ENCODE assay signal across 7 mouse cellular contexts in the genomic region with DNA sequence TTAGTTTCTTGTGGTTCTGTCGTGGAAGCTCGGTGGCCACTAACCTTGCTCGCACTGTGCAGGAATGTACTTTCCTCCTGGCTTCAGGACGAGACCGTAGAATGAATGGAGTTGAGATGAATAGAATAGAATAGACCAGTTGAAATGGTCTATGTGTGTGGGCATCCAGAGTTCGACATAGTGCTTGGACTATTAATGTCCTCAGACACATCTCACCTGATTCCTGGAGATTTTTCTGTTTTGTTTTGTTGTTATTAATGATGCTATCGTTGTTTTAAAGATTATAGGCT. TPM values are rescaled to one million over a fixed set of nuclear protein-coding genes. Genes with fewer than 3 reads are reported as not detected.
DNase-seq lines count a peak whose midpoint lies in the region; ATAC-seq and TF ChIP-seq lines count a peak whose summit lies in the region.

No protein-coding gene starts in this region.

- no peak overlapping the region for H3K27ac ChIP-seq in lung, embryonic 16.5 days (ENCODE audit: low read length)
- H3K27ac ChIP-seq in embryonic facial prominence, embryonic 14.5 days (replicated peaks; ENCODE audit: low read depth, low read length), result no peak overlapping the region
- peak overlapping the region; percentile 96 for H3K27ac ChIP-seq in limb, embryonic 10.5 days
- no peak overlapping the region for H3K27ac ChIP-seq in small intestine, adult 2 months (ENCODE audit: insufficient read depth, low read depth, low read length)

- no peak for DNase-seq in lung, adult 18-20 months
- no peak for DNase-seq in embryonic facial prominence, embryonic 14.5 days (ENCODE audit: low spot score)
- no peak for DNase-seq in limb, embryonic 10.5 days (ENCODE audit: low spot score)
- no peak for DNase-seq in frontal cortex, adult 2 months (ENCODE audit: extremely low spot score in 1 of 2, low spot score in 1 of 2)
- DNase-seq in spleen, adult 12 weeks (ENCODE audit: low spot score), result no peak

- peak overlapping the region; percentile 83 for H3K4me2 ChIP-seq in lung, embryonic 16.5 days (ENCODE audit: low read depth, low read length)
- H3K4me2 ChIP-seq in embryonic facial prominence, embryonic 14.5 days (ENCODE audit: low read depth, low read length), result peak overlapping the region; percentile 65

- no peak for TF ChIP-seq CTCF in small intestine, adult 2 months (IDR thresholded peaks at IDR 0.05; ENCODE audit: extremely low read depth, insufficient read length, insufficient replicate concordance, low read depth, low read length)

- H3K4me1 ChIP-seq in lung, embryonic 16.5 days (replicated peaks; ENCODE audit: control insufficient read depth, insufficient read depth, low read length), result peaks cover 9% of the 10 kb centered on the region
- H3K4me1 ChIP-seq in embryonic facial prominence, embryonic 14.5 days (ENCODE audit: control insufficient read depth, insufficient read depth, low read length), result no peaks in the 10 kb centered on the region
- peaks cover 16% of the 10 kb centered on the region for H3K4me1 ChIP-seq in limb, embryonic 10.5 days
- peaks cover 7% of the 10 kb centered on the region for H3K4me1 ChIP-seq in small intestine, adult 2 months (ENCODE audit: control insufficient read depth, insufficient read depth, insufficient read length, low read length)

- H3K9me3 ChIP-seq in lung, embryonic 16.5 days (ENCODE audit: control insufficient read depth, low read length), result no peaks in the 10 kb centered on the region
- no peaks in the 10 kb centered on the region for H3K9me3 ChIP-seq in embryonic facial prominence, embryonic 14.5 days (ENCODE audit: control insufficient read depth, low read length)
- H3K9me3 ChIP-seq in limb, embryonic 10.5 days (replicated peaks), result no peaks in the 10 kb centered on the region

- no peaks in the 10 kb centered on the region for H3K36me3 ChIP-seq in lung, embryonic 16.5 days (ENCODE audit: control insufficient read depth, insufficient read depth, low read length)
- no peaks in the 10 kb centered on the region for H3K36me3 ChIP-seq in embryonic facial prominence, embryonic 14.5 days (ENCODE audit: control insufficient read depth, insufficient read depth, low read length)
- peaks cover 28% of the 10 kb centered on the region for H3K36me3 ChIP-seq in limb, embryonic 10.5 days
- H3K36me3 ChIP-seq in small intestine, adult 2 months (ENCODE audit: control insufficient read depth, insufficient read depth, low read length), result no peaks in the 10 kb centered on the region

- ATAC-seq in lung, embryonic 16.5 days (ENCODE audit: low read depth), result no peak
- ATAC-seq in embryonic facial prominence, embryonic 14.5 days (ENCODE audit: low read depth), result no peak

- peak overlapping the region; percentile 97 for H3K9ac ChIP-seq in lung, embryonic 16.5 days (ENCODE audit: low read length)
- H3K9ac ChIP-seq in embryonic facial prominence, embryonic 14.5 days (ENCODE audit: low read depth, low read length), result peak overlapping the region; percentile 94

- no peaks in the 10 kb centered on the region for H3K27me3 ChIP-seq in lung, embryonic 16.5 days (ENCODE audit: control insufficient read depth, insufficient read depth, low read depth, low read length)
- H3K27me3 ChIP-seq in embryonic facial prominence, embryonic 14.5 days (replicated peaks; ENCODE audit: control insufficient read depth, insufficient read depth, low read length), result no peaks in the 10 kb centered on the region
- no peaks in the 10 kb centered on the region for H3K27me3 ChIP-seq in limb, embryonic 10.5 days (ENCODE audit: low read depth, poor library complexity, severe bottlenecking)
- no peaks in the 10 kb centered on the region for H3K27me3 ChIP-seq in small intestine, adult 2 months (ENCODE audit: control insufficient read depth, insufficient read depth, low read length)

- peak overlapping the region; percentile 68 for H3K4me3 ChIP-seq in lung, embryonic 16.5 days (ENCODE audit: low read length)
- peak overlapping the region; percentile 83 for H3K4me3 ChIP-seq in embryonic facial prominence, embryonic 14.5 days (ENCODE audit: low read depth, low read length)
- peak overlapping the region; percentile 70 for H3K4me3 ChIP-seq in limb, embryonic 10.5 days
- peak overlapping the region; percentile 100 for H3K4me3 ChIP-seq in small intestine, adult 2 months (ENCODE audit: low read depth, low read length)

- WGBS in lung, embryonic 16.5 days, result 5% methylated on average over 7 of the region's 7 CpGs
- 11% methylated on average over 7 of the region's 7 CpGs for WGBS in embryonic facial prominence, embryonic 14.5 days
- WGBS in limb, embryonic 10.5 days, result 16% methylated on average over 7 of the region's 7 CpGs
- 6% methylated on average over 7 of the region's 7 CpGs for WGBS in small intestine, adult 2 months

- TF ChIP-seq POLR2A in small intestine, adult 2 months (IDR thresholded peaks at IDR 0.05; ENCODE audit: low read depth, low read length), result no peak

RNA-seq across cellular contexts. Expression of a gene that starts 0.8 kb away (rescaled TPM):
- polyA plus RNA-seq in lung, embryonic 16.5 days (2015; fragmentation: Nextera tagmentation; extraction: Ambion mirVana), result 25.7 and 31.6 TPM in 2 replicates
- polyA plus RNA-seq in embryonic facial prominence, embryonic 14.5 days (2014; fragmentation: Nextera tagmentation; extraction: Ambion mirVana), result 24.4 and 27.2 TPM in 2 replicates
- polyA plus RNA-seq in limb, embryonic 10.5 days (2016; fragmentation: Nextera tagmentation; extraction: Ambion mirVana), result 27.6 and 32.3 TPM in 2 replicates
- 0.72 and 1.7 TPM in 2 replicates for polyA plus RNA-seq in small intestine, adult 2 months (2012; rRNA removed)
- polyA plus RNA-seq in frontal cortex, adult 2 months (2012; rRNA removed), result 28.5 and 29.1 TPM in 2 replicates

RNA-seq across cellular contexts. Expression of a gene that starts 26.9 kb away (rescaled TPM):
- polyA plus RNA-seq in lung, embryonic 16.5 days (2015; fragmentation: Nextera tagmentation; extraction: Ambion mirVana), result 2.5 and 3.1 TPM in 2 replicates
- 1.5 and 1.6 TPM in 2 replicates for polyA plus RNA-seq in embryonic facial prominence, embryonic 14.5 days (2014; fragmentation: Nextera tagmentation; extraction: Ambion mirVana)
- polyA plus RNA-seq in limb, embryonic 10.5 days (2016; fragmentation: Nextera tagmentation; extraction: Ambion mirVana), result 4.1 and 4.6 TPM in 2 replicates
- 0.29 and 0.90 TPM in 2 replicates for polyA plus RNA-seq in small intestine, adult 2 months (2012; rRNA removed)
- 6.0 and 7.8 TPM in 2 replicates for polyA plus RNA-seq in frontal cortex, adult 2 months (2012; rRNA removed)

RNA-seq across cellular contexts. Expression of a gene that starts 51.4 kb away (rescaled TPM):
- 14.7 and 14.8 TPM in 2 replicates for polyA plus RNA-seq in lung, embryonic 16.5 days (2015; fragmentation: Nextera tagmentation; extraction: Ambion mirVana)
- 12.9 and 13.0 TPM in 2 replicates for polyA plus RNA-seq in embryonic facial prominence, embryonic 14.5 days (2014; fragmentation: Nextera tagmentation; extraction: Ambion mirVana)
- 14.6 and 17.2 TPM in 2 replicates for polyA plus RNA-seq in limb, embryonic 10.5 days (2016; fragmentation: Nextera tagmentation; extraction: Ambion mirVana)
- 1.9 and 3.7 TPM in 2 replicates for polyA plus RNA-seq in small intestine, adult 2 months (2012; rRNA removed)
- 26.5 and 28.9 TPM in 2 replicates for polyA plus RNA-seq in frontal cortex, adult 2 months (2012; rRNA removed)

RNA-seq across cellular contexts. Expression of a gene that starts 52.0 kb away (rescaled TPM):
- polyA plus RNA-seq in lung, embryonic 16.5 days (2015; fragmentation: Nextera tagmentation; extraction: Ambion mirVana), result 13.5 and 14.4 TPM in 2 replicates
- polyA plus RNA-seq in embryonic facial prominence, embryonic 14.5 days (2014; fragmentation: Nextera tagmentation; extraction: Ambion mirVana), result 11.4 TPM in 2 replicates
- 13.4 and 15.2 TPM in 2 replicates for polyA plus RNA-seq in limb, embryonic 10.5 days (2016; fragmentation: Nextera tagmentation; extraction: Ambion mirVana)
- polyA plus RNA-seq in small intestine, adult 2 months (2012; rRNA removed), result 1.3 and 2.3 TPM in 2 replicates
- 11.7 and 12.0 TPM in 2 replicates for polyA plus RNA-seq in frontal cortex, adult 2 months (2012; rRNA removed)
